Mouse (Mus musculus): ENCODE measurements around the gene Polr2f.

The Polr2f gene

GRCm38 (mm10) chr15:79140866-79141565 is at the start of gene Polr2f, which contains the start of gene 1700088E04Rik:
Gene Polr2f (plus strand): TSS chr15:79141009.
Gene 1700088E04Rik (minus strand): TSS chr15:79141253.
- peak; percentile 95 for DNase-seq

GRCm38 (mm10) chr15:79092284-79092683 is 48.5 kb upstream of the Polr2f start:
- no peak for DNase-seq

GRCm38 (mm10) chr15:79093083-79093839 is 47.5 kb upstream of the Polr2f start:
- DNase-seq = no peak

- no peak for DNase-seq
Measured at GRCm38 (mm10) chr15:79095483-79095882, 45.3 kb upstream of the Polr2f start.

GRCm38 (mm10) chr15:79096556-79096955 is 44.3 kb upstream of the Polr2f start:
- DNase-seq = no peak

GRCm38 (mm10) chr15:79097135-79097534 is 43.7 kb upstream of the Polr2f start:
- DNase-seq = no peak

- DNase-seq = no peak
Measured at GRCm38 (mm10) chr15:79097611-79098025, 43.2 kb upstream of the Polr2f start.

- DNase-seq = no peak
Measured at GRCm38 (mm10) chr15:79098220-79098619, 42.6 kb upstream of the Polr2f start.

- no peak for DNase-seq
Measured at GRCm38 (mm10) chr15:79098868-79099267, 41.9 kb upstream of the Polr2f start.

- DNase-seq = no peak
Measured at GRCm38 (mm10) chr15:79099456-79099855, 41.4 kb upstream of the Polr2f start.

GRCm38 (mm10) chr15:79100391-79100790 is 40.4 kb upstream of the Polr2f start:
- DNase-seq = no peak

- no peak for DNase-seq
Measured at GRCm38 (mm10) chr15:79101531-79101930, 39.3 kb upstream of the Polr2f start.

- DNase-seq = no peak
Measured at GRCm38 (mm10) chr15:79103264-79103663, 37.5 kb upstream of the Polr2f start.

- no peak for DNase-seq
Measured at GRCm38 (mm10) chr15:79105804-79106203, 35.0 kb upstream of the Polr2f start.

- DNase-seq = no peak
Measured at GRCm38 (mm10) chr15:79107966-79108365, 32.8 kb upstream of the Polr2f start.

GRCm38 (mm10) chr15:79108421-79109320 is 32.1 kb upstream of the Polr2f start, which contains the start of gene Micall1:
Gene Micall1 (plus strand): TSS chr15:79108898.
- DNase-seq = peak; percentile 64

GRCm38 (mm10) chr15:79109321-79109934 is 31.4 kb upstream of the Polr2f start:
- DNase-seq = peak; percentile 45

- no peak for DNase-seq
Measured at GRCm38 (mm10) chr15:79110031-79110430, 30.8 kb upstream of the Polr2f start.

- no peak for DNase-seq
Measured at GRCm38 (mm10) chr15:79110528-79110927, 30.3 kb upstream of the Polr2f start.

- DNase-seq = no peak
Measured at GRCm38 (mm10) chr15:79111774-79112173, 29.0 kb upstream of the Polr2f start.

GRCm38 (mm10) chr15:79115276-79115675 is 25.5 kb upstream of the Polr2f start:
- no peak for DNase-seq

- DNase-seq = no peak
Measured at GRCm38 (mm10) chr15:79119491-79119890, 21.3 kb upstream of the Polr2f start.

- DNase-seq = no peak
Measured at GRCm38 (mm10) chr15:79122119-79122518, 18.7 kb upstream of the Polr2f start.
